Mouse (Mus musculus): ENCODE results near the gene Cdsn. TPM values are rescaled to one million over a fixed set of nuclear protein-coding genes. Genes with fewer than 3 reads are reported as not detected.
A peak's percentile ranks its signal among the peaks of the same experiment; 100 is the strongest.

Gene Cdsn
- total and polyA plus RNA-seq, 2 experiments: not detected

DNA sequence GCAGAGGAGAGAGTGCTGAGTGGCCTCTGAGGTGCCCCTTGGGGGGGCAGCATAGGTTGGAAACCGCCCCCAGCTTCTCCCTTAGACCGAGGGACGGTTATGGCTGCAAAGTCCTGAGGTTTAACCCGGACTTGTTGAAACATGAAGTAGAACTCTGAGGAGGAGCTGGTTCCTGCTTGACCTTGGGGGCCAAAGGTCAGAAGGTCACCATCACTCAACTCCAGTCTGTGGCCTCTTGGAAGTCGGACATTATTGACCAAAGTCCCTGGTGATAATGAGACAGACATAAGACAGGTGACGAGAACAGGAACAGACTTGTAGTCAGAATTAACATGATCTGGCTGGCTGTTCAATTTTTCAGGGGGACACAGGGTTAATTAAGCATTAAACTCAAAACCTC lies 37.2 kb upstream of the Cdsn start:
- no peaks in the 10 kb centered on the region for H3K27me3 ChIP-seq (ENCODE audit: control insufficient read depth, insufficient read depth, low read length)
- no peak for DNase-seq (ENCODE audit: extremely low read depth, low read depth, low spot score)
- no peak overlapping the region for H3K27ac ChIP-seq (replicated peaks; ENCODE audit: insufficient read depth, low read depth, low read length)
- peaks cover 4% of the 10 kb centered on the region for H3K4me1 ChIP-seq (ENCODE audit: control insufficient read depth, insufficient read depth, low read length)
- no peak for TF ChIP-seq CTCF (IDR thresholded peaks at IDR 0.05; ENCODE audit: low read depth, low read length)
- TF ChIP-seq POLR2A (IDR thresholded peaks at IDR 0.05; ENCODE audit: extremely low read depth, insufficient read depth, low read length): no peak
- no peak overlapping the region for H3K9ac ChIP-seq (ENCODE audit: low read depth, low read length)
- 81% methylated on average over 6 of the region's 6 CpGs for WGBS
- H3K79me2 ChIP-seq (ENCODE audit: control insufficient read depth, insufficient read depth, low read length): no peaks in the 10 kb centered on the region
- no peak overlapping the region for H3K4me3 ChIP-seq (ENCODE audit: insufficient read depth, low read depth, low read length)
- H3K36me3 ChIP-seq (ENCODE audit: control insufficient read depth, insufficient read depth, low read length): no peaks in the 10 kb centered on the region

DNA sequence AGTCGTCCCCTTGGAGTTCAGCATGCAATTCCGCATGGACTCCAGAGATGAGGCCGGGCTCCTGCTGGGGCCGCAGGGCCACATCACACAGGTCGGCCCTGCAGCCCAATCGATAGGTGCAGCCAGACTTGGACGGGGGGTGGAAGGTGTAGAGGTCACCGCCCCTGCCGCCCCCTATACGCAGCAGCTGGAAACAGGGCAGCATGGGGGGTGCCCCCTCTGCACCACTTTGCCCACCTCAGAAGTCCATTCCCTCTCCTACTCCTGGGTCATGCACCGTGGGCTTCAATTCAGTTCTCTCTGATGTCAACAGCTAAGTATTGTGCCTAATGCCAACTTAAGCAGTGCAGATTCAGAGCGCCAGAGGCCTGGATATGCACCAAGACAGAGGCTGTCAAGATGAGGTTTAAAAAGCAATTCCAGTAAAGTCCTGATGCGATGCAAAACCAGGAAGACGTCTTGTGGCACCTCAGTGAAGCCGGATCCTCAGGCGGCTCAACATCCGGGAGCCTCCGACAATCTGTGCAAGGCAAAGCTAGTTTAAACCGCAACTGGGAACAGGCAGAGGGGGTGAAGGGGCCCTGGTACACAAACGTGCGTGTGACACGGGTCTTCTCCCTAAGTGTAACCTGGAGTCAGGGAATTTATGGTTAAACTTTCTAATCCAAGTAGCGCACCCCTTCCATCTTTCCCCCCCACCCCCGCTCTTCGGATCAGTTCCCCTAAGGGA lies 35.9 kb upstream of the Cdsn start:
- Histone ChIP-seq H3K79me2 (ENCODE audit: control insufficient read depth, insufficient read depth, low read length) (no peaks in the 10 kb centered on the region), H3K9ac (ENCODE audit: low read depth, low read length) (peak overlapping the region; percentile 24), H3K4me1 (ENCODE audit: control insufficient read depth, insufficient read depth, low read length) (peaks cover 4% of the 10 kb centered on the region), H3K27ac (replicated peaks; ENCODE audit: insufficient read depth, low read depth, low read length) (no peak overlapping the region), H3K27me3 (ENCODE audit: control insufficient read depth, insufficient read depth, low read length) (no peaks in the 10 kb centered on the region), H3K36me3 (ENCODE audit: control insufficient read depth, insufficient read depth, low read length) (no peaks in the 10 kb centered on the region), H3K4me3 (ENCODE audit: insufficient read depth, low read depth, low read length) (peak overlapping the region; percentile 53)
- no peak for DNase-seq (ENCODE audit: extremely low read depth, low read depth, low spot score)
- 7% methylated on average over 25 of the region's 25 CpGs for WGBS
- no peak for TF ChIP-seq POLR2A (IDR thresholded peaks at IDR 0.05; ENCODE audit: extremely low read depth, insufficient read depth, low read length)

DNA sequence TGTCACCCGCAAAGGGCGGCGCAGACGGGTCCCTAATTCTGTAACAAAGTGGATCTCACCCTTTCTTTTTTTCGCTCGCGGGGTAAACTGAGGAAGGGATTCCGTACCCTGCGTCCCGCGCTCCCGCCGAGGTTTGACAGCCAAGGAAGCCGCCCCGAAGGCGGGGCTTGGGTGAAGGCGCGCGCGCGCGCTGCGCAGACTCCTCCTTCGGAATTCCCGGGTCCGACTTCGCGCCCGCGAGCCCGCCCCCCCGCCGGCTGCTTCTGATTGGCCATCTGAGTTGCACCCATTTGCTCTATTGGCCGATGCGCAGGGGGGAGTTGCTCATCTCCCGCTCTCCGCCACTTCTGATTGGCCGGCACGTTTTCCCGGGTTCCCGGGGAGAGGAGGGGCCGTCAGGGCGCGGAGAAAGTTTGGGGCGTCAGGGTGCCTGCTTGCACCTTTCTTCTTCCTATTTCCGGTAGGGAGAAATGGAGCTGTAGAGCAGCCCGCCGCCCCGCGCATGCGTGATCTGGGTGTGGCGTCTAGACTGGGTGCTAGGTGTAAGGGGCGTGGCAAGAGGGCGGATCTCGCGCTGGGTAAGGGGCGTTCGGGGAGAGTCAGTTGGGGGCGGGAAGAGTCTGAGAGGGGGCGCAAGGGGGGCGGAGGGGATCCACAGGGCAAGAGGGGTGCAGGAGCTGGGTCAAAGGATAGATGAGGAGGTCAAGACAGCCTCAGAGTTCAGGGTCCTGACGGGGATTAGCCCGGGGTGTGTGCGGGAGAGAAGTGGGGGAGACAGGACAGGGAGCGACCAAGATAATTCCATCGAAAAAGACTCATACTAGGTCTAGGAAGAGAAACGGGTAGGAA lies 35.1 kb upstream of the Cdsn start, which contains the start of the genes Tcf19 and Cchcr1:
Gene Tcf19, minus strand, starts transcription at position 173 of the 849 bp plus-strand sequence.
Gene Cchcr1, plus strand, starts transcription at position 449 of the 849 bp plus-strand sequence.
- no peaks in the 10 kb centered on the region for H3K79me2 ChIP-seq (ENCODE audit: control insufficient read depth, insufficient read depth, low read length)
- no peaks in the 10 kb centered on the region for H3K36me3 ChIP-seq (ENCODE audit: control insufficient read depth, insufficient read depth, low read length)
- no peak within 1 kb of the TSS for H3K27ac ChIP-seq (replicated peaks; ENCODE audit: insufficient read depth, low read depth, low read length)
- H3K9ac ChIP-seq (ENCODE audit: low read depth, low read length): peak within 1 kb of the TSS; percentile 51
- DNase-seq (ENCODE audit: extremely low read depth, low read depth, low spot score): peak; percentile 92
- H3K4me3 ChIP-seq (ENCODE audit: insufficient read depth, low read depth, low read length): peak within 1 kb of the TSS; percentile 74
- H3K27me3 ChIP-seq (ENCODE audit: control insufficient read depth, insufficient read depth, low read length): no peaks in the 10 kb centered on the region
- WGBS: under 1% methylated on average over 66 of the region's 67 CpGs
- TF ChIP-seq CTCF (IDR thresholded peaks at IDR 0.05; ENCODE audit: low read depth, low read length): no peak
- no peak for TF ChIP-seq POLR2A (IDR thresholded peaks at IDR 0.05; ENCODE audit: extremely low read depth, insufficient read depth, low read length)
- H3K4me1 ChIP-seq (ENCODE audit: control insufficient read depth, insufficient read depth, low read length): peaks cover 4% of the 10 kb centered on the region

DNA sequence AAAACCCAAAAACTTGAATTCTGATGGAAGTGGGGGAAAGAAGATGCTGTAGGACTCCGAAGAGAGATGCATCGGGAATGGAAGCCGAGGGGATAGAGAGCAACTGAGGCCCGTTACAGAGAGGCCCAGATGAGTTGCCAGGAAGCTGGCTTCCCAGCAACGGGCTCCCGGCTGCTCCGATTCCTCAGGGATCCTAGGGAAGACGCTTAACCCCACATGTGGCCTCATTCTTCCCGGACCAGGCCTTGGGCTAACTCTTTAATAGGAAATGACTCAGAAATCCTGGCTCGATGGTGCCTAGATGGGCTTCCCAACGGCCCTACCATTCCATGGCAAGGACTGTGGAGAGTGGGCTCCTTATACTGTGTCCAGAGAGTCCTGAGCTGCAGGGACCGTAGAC lies 34.4 kb upstream of the Cdsn start:
- Histone ChIP-seq H3K79me2 (ENCODE audit: control insufficient read depth, insufficient read depth, low read length) (no peaks in the 10 kb centered on the region), H3K9ac (ENCODE audit: low read depth, low read length) (no peak overlapping the region), H3K4me3 (ENCODE audit: insufficient read depth, low read depth, low read length) (peak overlapping the region; percentile 22; the same call in 1 of the 2 replicates), H3K27ac (replicated peaks; ENCODE audit: insufficient read depth, low read depth, low read length) (no peak overlapping the region), H3K36me3 (ENCODE audit: control insufficient read depth, insufficient read depth, low read length) (no peaks in the 10 kb centered on the region), H3K4me1 (ENCODE audit: control insufficient read depth, insufficient read depth, low read length) (peaks cover 4% of the 10 kb centered on the region), H3K27me3 (ENCODE audit: control insufficient read depth, insufficient read depth, low read length) (no peaks in the 10 kb centered on the region)
- DNase-seq (ENCODE audit: extremely low read depth, low read depth, low spot score): no peak
- TF ChIP-seq POLR2A (IDR thresholded peaks at IDR 0.05; ENCODE audit: extremely low read depth, insufficient read depth, low read length) (no peak), CTCF (IDR thresholded peaks at IDR 0.05; ENCODE audit: low read depth, low read length) (no peak)
- 19% methylated on average over 12 of the region's 12 CpGs for WGBS

DNA sequence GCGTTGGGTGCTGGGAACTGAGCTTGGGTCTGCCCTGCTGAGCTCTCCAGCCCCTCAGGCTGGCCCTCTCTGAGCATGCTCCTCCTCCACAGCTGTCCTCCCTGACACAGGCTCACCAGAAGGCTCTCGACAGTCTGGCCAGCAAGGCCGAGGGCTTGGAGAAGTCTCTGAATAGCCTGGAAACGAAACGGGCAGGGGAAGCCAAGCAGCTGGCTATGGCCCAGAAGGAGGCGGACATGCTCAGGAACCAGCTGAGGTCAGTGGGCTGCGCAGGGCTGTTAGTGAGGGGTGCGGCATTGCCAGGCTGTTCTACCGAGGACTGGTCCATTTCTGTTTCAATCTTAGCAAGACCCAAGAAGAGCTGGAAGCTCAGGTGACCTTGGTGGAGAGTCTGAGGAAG lies 27.6 kb upstream of the Cdsn start:
- 95% methylated on average over 9 of the region's 9 CpGs for WGBS

More for the DNA sequence above, 27.6 kb upstream of the Cdsn start:
- Histone ChIP-seq H3K27me3 (ENCODE audit: control insufficient read depth, insufficient read depth, low read length) (no peaks in the 10 kb centered on the region), H3K79me2 (ENCODE audit: control insufficient read depth, insufficient read depth, low read length) (no peaks in the 10 kb centered on the region), H3K27ac (replicated peaks; ENCODE audit: insufficient read depth, low read depth, low read length) (no peak overlapping the region), H3K9ac (ENCODE audit: low read depth, low read length) (no peak overlapping the region), H3K4me1 (ENCODE audit: control insufficient read depth, insufficient read depth, low read length) (no peaks in the 10 kb centered on the region), H3K36me3 (ENCODE audit: control insufficient read depth, insufficient read depth, low read length) (no peaks in the 10 kb centered on the region), H3K4me3 (ENCODE audit: insufficient read depth, low read depth, low read length) (no peak overlapping the region)
- no peak for DNase-seq (ENCODE audit: extremely low read depth, low read depth, low spot score)
- no peak for TF ChIP-seq CTCF (IDR thresholded peaks at IDR 0.05; ENCODE audit: low read depth, low read length)
- no peak for TF ChIP-seq POLR2A (IDR thresholded peaks at IDR 0.05; ENCODE audit: extremely low read depth, insufficient read depth, low read length)

Data from liver, adult 2 months (tissue).